Mouse (Mus musculus) lung, postnatal 0 days (tissue): ENCODE measurements at regions not wholly inside any gene's neighbourhood (a gene's known extent, or its start where the extent isn't known, plus 50 kb on each side); places are given as distances from the start of the nearest gene placed in this dataset.

Experiments used
- CTCF ChIP-seq: IDR thresholded peaks from 2 replicates; pipeline ENCODE4 v1.5.1; 2016; ENCODE audit warnings: antibody characterized with exemption, mild to moderate bottlenecking
- EP300 ChIP-seq: IDR thresholded peaks from 2 replicates; pipeline ENCODE4 v1.6.1; 2016; ENCODE audit warnings: antibody characterized with exemption, mild to moderate bottlenecking, control low read depth

DNA sequence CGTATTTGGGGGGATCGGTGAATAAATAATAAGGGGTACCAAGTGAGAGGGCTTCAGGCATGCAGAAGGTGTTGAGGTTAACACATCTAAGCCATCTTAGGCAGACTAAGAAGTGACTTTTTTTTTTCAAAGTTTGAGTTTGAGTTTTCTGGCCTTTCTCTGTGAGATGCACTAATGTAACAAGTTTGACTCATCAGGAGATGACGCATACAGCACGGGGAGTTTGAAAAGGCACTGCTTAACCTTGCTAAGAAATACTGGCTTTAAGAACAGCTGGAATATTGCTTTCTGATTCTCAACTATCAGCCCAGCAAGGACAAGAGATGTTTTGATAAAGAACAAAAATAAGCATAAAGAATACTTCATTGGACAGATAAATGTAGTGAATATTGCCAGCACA is 806.6 kb downstream of the Kcna4 start:
- TF ChIP-seq EP300 (no peak), CTCF (no peak)
